Mouse (Mus musculus): ENCODE data around the gene Lrrc36. TPM values are rescaled to one million over a fixed set of nuclear protein-coding genes. Genes with fewer than 3 reads are reported as not detected.

The Lrrc36 gene
- polyA plus RNA-seq, 1 experiment = 0.07 TPM

DNA sequence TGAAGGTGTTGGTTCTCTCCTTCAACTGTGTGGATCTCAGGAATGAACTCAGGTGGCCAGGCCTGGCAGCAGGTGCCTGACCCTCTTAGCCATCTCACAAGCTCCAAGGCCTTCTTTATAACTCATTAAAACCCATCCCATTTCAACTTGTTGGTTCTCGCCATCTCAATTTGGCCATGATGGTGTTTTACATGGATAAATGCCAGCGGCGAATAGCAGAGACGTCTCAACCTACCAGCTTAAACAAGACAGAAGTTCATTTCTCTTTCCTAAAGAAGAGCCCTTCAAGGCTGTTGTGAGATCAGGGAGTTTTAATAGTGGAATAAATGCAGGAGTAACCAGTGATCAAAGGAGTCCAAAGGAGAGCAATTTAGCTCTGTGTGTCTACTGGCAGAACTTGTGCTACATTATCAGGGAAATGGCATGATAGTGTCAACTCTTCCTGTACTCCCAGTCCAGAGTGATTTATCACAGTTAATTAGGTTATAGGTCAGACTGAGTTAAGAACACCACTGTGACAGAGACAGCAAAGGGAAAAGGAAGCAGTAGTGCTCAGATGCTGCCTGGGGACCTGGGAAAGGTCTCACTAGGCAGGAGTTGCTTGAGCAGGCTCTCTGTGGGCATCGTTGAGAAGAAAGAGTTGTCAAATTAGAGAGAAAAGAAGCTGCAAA lies 23.8 kb downstream of the Lrrc36 start:
- Histone ChIP-seq H3K4me3 (ENCODE audit: extremely low read depth, insufficient read depth, insufficient read length) (no peak overlapping the region), H3K4me1 (ENCODE audit: control insufficient read depth, insufficient read depth, insufficient read length) (no peaks in the 10 kb centered on the region), H3K27ac (ENCODE audit: insufficient read depth, low read length) (no peak overlapping the region), H3K36me3 (ENCODE audit: control insufficient read depth, insufficient read depth, low read length) (no peaks in the 10 kb centered on the region), H3K27me3 (ENCODE audit: control insufficient read depth, insufficient read depth, low read length) (no peaks in the 10 kb centered on the region)
- DNase-seq (ENCODE audit: low read depth in 1 of 2, low spot score in 2 of 2) = no peak
- 85% methylated on average over 5 of the region's 5 CpGs for WGBS
- no peak for TF ChIP-seq POLR2A (IDR thresholded peaks at IDR 0.05; ENCODE audit: low read depth, low read length)

DNA sequence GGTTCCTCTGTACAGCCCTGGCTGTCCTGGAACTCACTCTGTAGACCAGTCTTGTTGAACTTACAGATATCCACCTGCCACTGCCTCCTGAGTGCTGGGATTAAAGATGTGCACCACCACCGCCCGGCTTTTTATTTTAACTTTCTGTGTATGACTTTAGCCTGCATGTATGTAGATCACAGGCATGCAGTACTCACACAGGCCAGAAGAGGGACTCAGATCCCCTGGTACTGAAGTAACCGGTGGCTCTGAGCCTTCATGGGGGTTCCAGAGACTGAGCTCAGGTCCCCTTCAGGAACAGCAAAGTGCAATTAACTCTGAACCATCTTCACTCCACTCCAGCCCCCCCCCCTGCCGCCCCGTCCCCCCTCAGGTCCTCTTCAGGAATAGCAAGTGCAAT lies 25.5 kb downstream of the Lrrc36 start:
- DNase-seq (ENCODE audit: low read depth in 1 of 2, low spot score in 2 of 2) = no peak
- no peak for TF ChIP-seq CTCF (IDR thresholded peaks at IDR 0.05; ENCODE audit: extremely low read depth, insufficient read depth, insufficient read length, insufficient replicate concordance)
- no peak for TF ChIP-seq POLR2A (IDR thresholded peaks at IDR 0.05; ENCODE audit: low read depth, low read length)
- H3K27me3 ChIP-seq (ENCODE audit: control insufficient read depth, insufficient read depth, low read length) = no peaks in the 10 kb centered on the region

DNA sequence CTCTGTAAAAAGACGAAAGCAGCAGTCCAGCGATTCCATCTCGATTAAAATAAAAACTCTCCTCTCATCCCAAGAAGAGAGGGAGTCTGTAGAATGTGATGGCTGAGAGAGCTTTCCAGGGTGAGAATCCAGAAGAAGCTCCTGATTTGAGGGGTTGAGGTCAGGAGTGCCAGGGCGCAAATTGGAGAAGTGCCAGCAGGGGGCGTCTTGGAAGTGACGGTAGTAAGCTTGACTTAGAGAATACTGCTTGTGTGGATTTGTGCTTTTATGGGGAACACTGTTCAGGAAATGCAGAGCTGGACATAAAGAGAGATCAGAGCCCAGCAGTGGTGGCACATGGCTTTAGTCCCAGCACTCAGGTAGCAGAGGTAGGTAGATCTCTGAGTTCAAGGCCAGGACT lies 28.1 kb downstream of the Lrrc36 start:
- H3K4me3 ChIP-seq (ENCODE audit: extremely low read depth, insufficient read depth, insufficient read length) = no peak overlapping the region
- H3K27ac ChIP-seq (ENCODE audit: insufficient read depth, low read length) = no peak overlapping the region
- no peaks in the 10 kb centered on the region for H3K4me1 ChIP-seq (ENCODE audit: control insufficient read depth, insufficient read depth, insufficient read length)
- WGBS = 11% methylated on average over 6 of the region's 6 CpGs
- H3K36me3 ChIP-seq (ENCODE audit: control insufficient read depth, insufficient read depth, low read length) = no peaks in the 10 kb centered on the region
- no peaks in the 10 kb centered on the region for H3K27me3 ChIP-seq (ENCODE audit: control insufficient read depth, insufficient read depth, low read length)
- DNase-seq (ENCODE audit: low read depth in 1 of 2, low spot score in 2 of 2) = peak in 1 of 2 experiments; percentile 13
- TF ChIP-seq CTCF (IDR thresholded peaks at IDR 0.05; ENCODE audit: extremely low read depth, insufficient read depth, insufficient read length, insufficient replicate concordance) (peak; percentile 26; the same call in 1 of the 2 replicates), POLR2A (IDR thresholded peaks at IDR 0.05; ENCODE audit: low read depth, low read length) (no peak)

More for the DNA sequence above, 25.5 kb downstream of the Lrrc36 start:
- 75% methylated on average over 5 of the region's 5 CpGs for whole genome bisulfite sequencing
- Histone ChIP-seq H3K4me3 (ENCODE audit: extremely low read depth, insufficient read depth, insufficient read length) (no peak overlapping the region), H3K36me3 (ENCODE audit: control insufficient read depth, insufficient read depth, low read length) (no peaks in the 10 kb centered on the region), H3K27ac (ENCODE audit: insufficient read depth, low read length) (no peak overlapping the region), H3K4me1 (ENCODE audit: control insufficient read depth, insufficient read depth, insufficient read length) (no peaks in the 10 kb centered on the region)

DNA sequence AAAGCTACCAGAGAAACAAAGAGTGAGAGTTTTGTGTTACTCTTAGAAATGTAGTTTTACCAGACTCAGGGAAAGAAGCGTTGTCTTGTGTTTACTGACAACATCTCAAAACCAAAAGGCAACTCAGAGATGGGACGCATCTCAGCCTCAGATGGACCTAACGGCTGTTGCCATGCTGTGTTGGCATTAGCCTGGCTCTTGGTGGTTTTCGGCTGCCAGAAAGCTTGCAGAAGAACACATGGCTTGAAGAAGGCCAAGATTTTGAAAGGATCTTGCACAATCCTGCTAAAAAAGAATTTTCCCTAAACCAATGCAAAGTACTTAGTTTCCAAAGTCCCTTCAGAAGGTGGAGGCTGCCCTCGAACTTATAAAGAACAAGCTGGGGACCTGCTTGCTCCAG lies 29.3 kb downstream of the Lrrc36 start:
- Histone ChIP-seq H3K36me3 (ENCODE audit: control insufficient read depth, insufficient read depth, low read length) (no peaks in the 10 kb centered on the region), H3K4me3 (ENCODE audit: extremely low read depth, insufficient read depth, insufficient read length) (no peak overlapping the region), H3K27me3 (ENCODE audit: control insufficient read depth, insufficient read depth, low read length) (no peaks in the 10 kb centered on the region), H3K4me1 (ENCODE audit: control insufficient read depth, insufficient read depth, insufficient read length) (no peaks in the 10 kb centered on the region), H3K27ac (ENCODE audit: insufficient read depth, low read length) (no peak overlapping the region)
- 90% methylated on average over 5 of the region's 5 CpGs for whole genome bisulfite sequencing
- TF ChIP-seq POLR2A (IDR thresholded peaks at IDR 0.05; ENCODE audit: low read depth, low read length) = no peak
- TF ChIP-seq CTCF (IDR thresholded peaks at IDR 0.05; ENCODE audit: extremely low read depth, insufficient read depth, insufficient read length, insufficient replicate concordance) = no peak
- DNase-seq (ENCODE audit: low read depth in 1 of 2, low spot score in 2 of 2) = no peak

DNA sequence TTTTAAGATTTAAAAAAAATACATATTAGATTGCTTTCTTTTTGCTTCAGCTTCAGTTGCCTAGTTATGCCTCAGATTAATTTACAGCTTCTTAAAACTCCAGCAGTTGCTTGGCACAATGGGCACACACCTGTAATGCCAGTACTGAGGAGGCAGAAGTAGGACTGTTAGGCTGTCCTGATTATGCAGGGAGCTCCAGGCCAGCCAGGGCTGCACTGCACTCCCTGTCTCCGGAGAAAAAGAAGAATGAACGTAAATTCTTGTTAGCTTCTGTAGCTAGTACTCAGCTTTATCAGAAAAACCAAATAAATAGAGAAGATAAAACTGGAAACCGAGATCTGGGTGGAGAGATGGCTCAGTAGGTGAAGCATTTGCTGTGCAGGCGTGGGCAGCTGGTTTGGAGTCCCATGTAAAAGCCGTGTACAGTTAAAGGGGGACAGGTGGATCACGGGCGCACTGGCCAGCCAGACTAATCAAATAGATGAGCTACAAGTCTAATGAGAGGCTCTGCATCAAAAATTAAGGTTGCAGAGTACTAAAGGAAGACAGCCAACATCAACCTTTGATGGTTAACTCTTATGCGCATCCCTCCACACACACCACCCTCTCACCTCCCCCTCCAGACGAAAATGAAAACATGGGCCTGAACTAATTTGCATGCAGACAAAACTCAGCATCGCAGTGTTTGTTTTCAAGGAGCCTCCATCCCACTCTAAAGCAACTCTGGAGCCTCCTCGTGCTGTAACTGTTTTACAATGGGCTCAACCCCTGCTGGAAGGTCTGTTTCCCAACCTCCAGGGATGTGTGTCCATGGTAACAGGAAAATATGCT lies 32.1 kb downstream of the Lrrc36 start:
- no peaks in the 10 kb centered on the region for H3K4me1 ChIP-seq (ENCODE audit: control insufficient read depth, insufficient read depth, insufficient read length)
- WGBS = 67% methylated on average over 11 of the region's 11 CpGs
- no peak for DNase-seq (ENCODE audit: low read depth in 1 of 2, low spot score in 2 of 2)
- TF ChIP-seq POLR2A (IDR thresholded peaks at IDR 0.05; ENCODE audit: low read depth, low read length) (no peak), CTCF (IDR thresholded peaks at IDR 0.05; ENCODE audit: extremely low read depth, insufficient read depth, insufficient read length, insufficient replicate concordance) (no peak)
- no peaks in the 10 kb centered on the region for H3K36me3 ChIP-seq (ENCODE audit: control insufficient read depth, insufficient read depth, low read length)
- no peak overlapping the region for H3K27ac ChIP-seq (ENCODE audit: insufficient read depth, low read length)
- no peaks in the 10 kb centered on the region for H3K27me3 ChIP-seq (ENCODE audit: control insufficient read depth, insufficient read depth, low read length)
- no peak overlapping the region for H3K4me3 ChIP-seq (ENCODE audit: extremely low read depth, insufficient read depth, insufficient read length)

DNA sequence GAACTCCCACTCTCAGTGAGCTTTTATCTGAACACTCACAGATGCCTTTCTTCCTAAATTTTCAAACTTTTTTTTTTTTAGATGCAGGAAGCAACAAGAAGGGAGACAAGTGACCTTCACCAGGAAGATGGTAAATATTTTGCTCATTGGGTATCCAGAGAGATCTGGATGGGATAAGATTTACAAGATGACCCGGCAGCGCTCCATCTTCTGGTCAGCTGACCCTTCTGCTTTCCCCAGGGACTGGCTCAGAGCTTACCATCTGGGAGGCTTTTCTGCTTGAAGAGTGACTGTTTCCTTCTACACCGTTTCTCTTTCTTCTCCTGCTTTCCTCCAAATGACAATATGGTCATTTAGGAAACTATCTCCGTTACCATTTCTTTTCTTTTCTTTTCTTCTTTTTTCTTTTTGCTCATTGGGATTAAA lies 32.8 kb downstream of the Lrrc36 start:
- TF ChIP-seq POLR2A (IDR thresholded peaks at IDR 0.05; ENCODE audit: low read depth, low read length) (no peak), CTCF (IDR thresholded peaks at IDR 0.05; ENCODE audit: extremely low read depth, insufficient read depth, insufficient read length, insufficient replicate concordance) (no peak)
- no peak for DNase-seq (ENCODE audit: low read depth in 1 of 2, low spot score in 2 of 2)
- H3K4me3 ChIP-seq (ENCODE audit: extremely low read depth, insufficient read depth, insufficient read length) = no peak overlapping the region
- H3K4me1 ChIP-seq (ENCODE audit: control insufficient read depth, insufficient read depth, insufficient read length) = no peaks in the 10 kb centered on the region
- no peaks in the 10 kb centered on the region for H3K27me3 ChIP-seq (ENCODE audit: control insufficient read depth, insufficient read depth, low read length)
- no peaks in the 10 kb centered on the region for H3K36me3 ChIP-seq (ENCODE audit: control insufficient read depth, insufficient read depth, low read length)
- 62% methylated on average over 4 of the region's 4 CpGs for WGBS
- H3K27ac ChIP-seq (ENCODE audit: insufficient read depth, low read length) = no peak overlapping the region

DNA sequence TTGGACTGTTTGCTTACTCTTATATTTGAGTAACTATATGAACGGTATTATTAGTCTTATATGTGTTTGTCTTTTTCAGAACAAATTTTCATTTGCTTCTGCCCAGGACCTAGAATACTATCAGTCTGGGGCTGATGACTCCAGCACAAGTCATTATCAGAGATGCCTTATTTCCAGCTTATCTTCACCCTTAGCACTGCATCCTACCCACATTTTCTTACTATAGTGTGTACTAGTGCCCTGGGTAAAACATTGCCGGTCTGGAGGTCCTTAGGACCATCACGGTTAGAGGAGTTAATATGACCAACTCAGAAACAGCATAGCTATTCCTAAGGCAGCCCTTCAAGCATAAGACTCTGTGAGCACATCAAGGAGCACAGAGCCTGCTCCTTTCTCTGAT lies 34.8 kb downstream of the Lrrc36 start:
- H3K27me3 ChIP-seq (ENCODE audit: control insufficient read depth, insufficient read depth, low read length) = no peaks in the 10 kb centered on the region
- H3K27ac ChIP-seq (ENCODE audit: insufficient read depth, low read length) = no peak overlapping the region
- TF ChIP-seq CTCF (IDR thresholded peaks at IDR 0.05; ENCODE audit: extremely low read depth, insufficient read depth, insufficient read length, insufficient replicate concordance) = no peak
- TF ChIP-seq POLR2A (IDR thresholded peaks at IDR 0.05; ENCODE audit: low read depth, low read length) = no peak
- H3K4me3 ChIP-seq (ENCODE audit: extremely low read depth, insufficient read depth, insufficient read length) = no peak overlapping the region
- no peaks in the 10 kb centered on the region for H3K4me1 ChIP-seq (ENCODE audit: control insufficient read depth, insufficient read depth, insufficient read length)
- no peak for DNase-seq (ENCODE audit: low read depth in 1 of 2, low spot score in 2 of 2)
- H3K36me3 ChIP-seq (ENCODE audit: control insufficient read depth, insufficient read depth, low read length) = no peaks in the 10 kb centered on the region
- 77% methylated on average over 3 of the region's 3 CpGs for whole genome bisulfite sequencing

All from spleen, adult 2 months (tissue).